Mouse (Mus musculus) monocyte, adult 2 months (primary cell): ENCODE measurements around the gene Plin5.

ENCODE experiments used
- DNase-seq, 2 experiments: peaks; one replicate each; pipeline ENCODE4 v3.0.0; 2022; ENCODE audit warnings: low spot score in 2 of 2, low read depth in 1 of 2

The Plin5 gene

GRCm38 (mm10) chr17:56133457-56134363 lies 16.3 kb upstream of the Plin5 start:
- peak; percentile 45 to 46 for DNase-seq

GRCm38 (mm10) chr17:56132661-56133060 lies 15.3 kb upstream of the Plin5 start:
- DNase-seq: peak; percentile 33 to 62

GRCm38 (mm10) chr17:56131814-56132213 lies 14.4 kb upstream of the Plin5 start:
- DNase-seq: peak; percentile 42 to 69

DNA sequence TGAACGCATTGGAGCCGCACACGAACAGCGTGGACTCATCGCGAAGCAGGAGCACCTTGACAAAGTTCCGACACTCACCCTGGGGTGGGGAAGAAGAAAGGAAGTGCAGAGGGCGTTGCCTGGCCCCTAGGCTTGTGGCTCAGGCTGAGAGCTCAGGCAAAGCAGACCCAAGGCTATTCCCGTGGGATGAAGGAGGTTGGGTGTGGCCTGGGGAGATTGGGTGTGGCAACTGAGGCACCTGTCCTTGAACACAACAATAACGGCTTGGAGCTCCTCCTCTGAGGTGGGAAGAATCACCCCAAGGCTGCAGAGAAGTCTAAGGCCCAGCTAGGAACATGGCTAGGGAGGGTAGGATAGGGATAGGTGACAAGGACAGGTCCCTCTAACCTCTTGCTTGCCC lies 13.7 kb upstream of the Plin5 start:
- no peak for DNase-seq

GRCm38 (mm10) chr17:56128246-56128645 lies 10.8 kb upstream of the Plin5 start:
- DNase-seq: no peak

DNA sequence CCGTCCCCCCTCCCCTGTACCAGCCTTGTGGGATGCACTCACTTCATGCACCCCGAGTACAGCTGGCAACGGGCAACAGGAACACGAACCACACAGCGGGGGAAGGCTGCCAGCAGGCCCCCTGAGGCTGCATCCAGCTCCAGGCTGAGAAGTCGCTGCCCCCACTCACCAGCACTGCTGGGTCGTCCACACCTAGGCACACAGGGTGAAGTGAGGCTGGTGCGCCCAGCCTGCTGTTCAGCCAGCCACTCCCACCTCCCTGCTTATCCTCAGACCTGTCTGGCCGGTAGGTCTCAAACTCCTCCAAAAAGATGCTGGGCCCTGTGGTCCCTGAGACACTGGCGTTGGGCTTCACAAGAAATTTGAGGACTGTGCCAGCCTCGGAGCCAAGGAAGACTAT lies 8.8 kb upstream of the Plin5 start:
- no peak for DNase-seq

DNA sequence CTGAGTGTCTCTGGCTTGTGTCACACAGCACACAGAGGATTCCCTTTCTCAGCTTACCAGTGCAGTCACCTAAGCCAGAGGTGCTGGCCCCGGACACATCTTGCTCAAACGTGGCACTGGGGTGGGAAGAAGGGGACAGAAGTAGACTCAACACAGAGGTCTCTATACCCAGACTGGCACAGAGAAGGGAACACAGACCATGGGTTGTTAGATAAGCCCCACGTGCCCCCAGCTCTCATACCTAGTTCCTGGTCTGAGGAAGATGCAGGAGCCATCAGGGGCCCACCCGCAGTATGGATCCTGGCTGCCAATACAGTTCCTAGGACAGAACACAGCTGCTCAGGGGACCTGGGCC lies 7.9 kb upstream of the Plin5 start:
- DNase-seq: no peak

DNA sequence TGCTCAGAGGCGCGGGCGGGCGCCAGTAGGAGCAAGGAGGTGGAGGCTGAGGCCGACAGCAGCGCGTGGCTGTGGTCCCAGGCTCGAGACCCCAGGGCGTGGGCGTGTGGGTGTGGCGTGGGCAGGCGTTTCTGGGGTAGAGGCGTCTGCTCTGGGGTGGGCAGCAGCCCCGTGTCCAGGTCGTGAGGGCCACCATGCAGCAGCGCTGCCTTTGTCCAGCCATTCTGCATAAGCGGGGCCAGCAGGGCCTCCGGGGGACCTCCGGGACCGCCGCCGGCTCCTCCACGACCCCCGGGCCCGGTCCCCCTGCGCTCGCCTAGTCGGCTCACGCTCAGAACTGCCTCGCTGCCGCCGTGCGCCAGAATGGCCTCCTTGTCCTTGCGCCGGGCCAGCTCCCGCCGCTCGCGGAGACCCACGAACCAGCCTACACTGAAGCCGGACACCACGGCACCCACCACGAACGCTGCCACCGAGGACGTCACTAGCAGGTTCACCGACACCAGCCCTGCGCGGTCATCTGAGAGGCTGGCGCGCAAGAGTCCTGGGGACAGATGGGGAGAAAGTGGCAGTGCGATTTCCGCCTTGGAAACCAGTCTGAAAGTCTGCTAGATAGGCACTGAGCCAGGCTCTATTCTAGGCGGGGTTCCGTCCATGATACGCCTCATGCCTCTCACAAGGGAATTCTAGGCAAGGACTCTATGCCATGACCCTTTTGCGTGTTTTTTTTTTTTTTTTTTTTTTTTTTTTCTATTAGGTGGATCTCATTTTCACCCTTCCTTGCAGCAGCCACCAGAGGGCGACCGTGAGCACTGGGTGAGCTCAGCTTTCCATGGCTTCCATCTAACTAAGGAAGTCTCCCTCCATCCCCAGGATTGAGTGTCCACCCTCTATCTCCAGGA lies 7.2 kb upstream of the Plin5 start:
- DNase-seq: no peak

DNA sequence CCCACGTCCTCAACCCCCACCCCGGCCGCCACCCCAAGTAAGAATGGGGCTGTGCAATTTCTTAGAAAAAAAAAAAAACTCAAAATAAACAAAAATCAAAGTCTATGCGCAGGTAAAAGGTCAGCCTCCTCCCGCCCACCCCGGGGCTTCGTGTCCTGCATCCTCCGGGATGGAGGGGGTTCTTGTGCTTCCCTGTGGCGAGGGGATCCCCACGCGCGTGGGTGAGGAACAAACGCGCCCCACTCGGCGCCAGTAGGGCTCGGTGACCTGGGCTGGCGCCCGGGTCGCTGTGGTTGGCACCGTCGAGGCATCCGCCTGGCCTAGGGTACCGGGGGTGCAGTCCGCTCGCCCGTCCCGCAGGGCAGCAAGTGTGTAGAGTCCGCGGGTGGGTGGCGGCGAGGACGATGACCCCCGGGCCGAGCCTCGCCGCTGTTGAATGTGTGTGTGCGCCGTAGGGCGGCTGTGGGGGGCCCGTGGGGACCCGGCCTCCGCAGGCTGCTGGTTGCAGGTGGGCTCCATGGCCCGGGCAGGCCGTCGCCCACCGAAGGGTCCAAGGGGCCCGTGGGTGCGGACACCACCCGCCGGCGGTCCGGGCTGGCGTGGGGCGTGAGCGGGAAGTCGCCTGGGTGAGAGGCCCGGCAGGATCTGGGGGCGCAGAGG lies 6.4 kb upstream of the Plin5 start:
- DNase-seq: no peak

- no peak for DNase-seq
Measured at GRCm38 (mm10) chr17:56123161-56123560, 5.8 kb upstream of the Plin5 start.

DNA sequence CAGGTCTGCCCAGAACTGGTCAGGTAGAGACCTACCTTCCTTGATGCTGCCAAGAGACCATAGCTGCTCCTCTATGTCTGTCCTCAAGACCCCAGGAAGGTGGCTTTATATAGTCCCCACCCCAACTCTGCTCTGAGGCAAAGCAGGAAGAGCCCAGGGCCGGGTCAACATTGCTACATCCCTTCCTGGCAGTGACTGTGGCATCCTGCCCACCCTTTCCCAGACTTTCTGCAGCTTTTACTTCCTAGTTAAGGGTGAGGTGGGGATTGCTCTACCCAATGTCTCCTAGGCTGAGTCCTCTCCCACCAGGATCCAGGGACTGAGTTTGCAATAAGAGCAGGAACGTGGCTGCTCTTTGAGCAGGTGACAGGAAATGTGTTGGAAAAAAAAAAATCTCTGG lies 4.4 kb upstream of the Plin5 start, which contains the start of gene Lrg1:
Lrg1 (minus strand) TSS at position 176 of the 400 bp plus-strand sequence.
- DNase-seq: no peak

DNA sequence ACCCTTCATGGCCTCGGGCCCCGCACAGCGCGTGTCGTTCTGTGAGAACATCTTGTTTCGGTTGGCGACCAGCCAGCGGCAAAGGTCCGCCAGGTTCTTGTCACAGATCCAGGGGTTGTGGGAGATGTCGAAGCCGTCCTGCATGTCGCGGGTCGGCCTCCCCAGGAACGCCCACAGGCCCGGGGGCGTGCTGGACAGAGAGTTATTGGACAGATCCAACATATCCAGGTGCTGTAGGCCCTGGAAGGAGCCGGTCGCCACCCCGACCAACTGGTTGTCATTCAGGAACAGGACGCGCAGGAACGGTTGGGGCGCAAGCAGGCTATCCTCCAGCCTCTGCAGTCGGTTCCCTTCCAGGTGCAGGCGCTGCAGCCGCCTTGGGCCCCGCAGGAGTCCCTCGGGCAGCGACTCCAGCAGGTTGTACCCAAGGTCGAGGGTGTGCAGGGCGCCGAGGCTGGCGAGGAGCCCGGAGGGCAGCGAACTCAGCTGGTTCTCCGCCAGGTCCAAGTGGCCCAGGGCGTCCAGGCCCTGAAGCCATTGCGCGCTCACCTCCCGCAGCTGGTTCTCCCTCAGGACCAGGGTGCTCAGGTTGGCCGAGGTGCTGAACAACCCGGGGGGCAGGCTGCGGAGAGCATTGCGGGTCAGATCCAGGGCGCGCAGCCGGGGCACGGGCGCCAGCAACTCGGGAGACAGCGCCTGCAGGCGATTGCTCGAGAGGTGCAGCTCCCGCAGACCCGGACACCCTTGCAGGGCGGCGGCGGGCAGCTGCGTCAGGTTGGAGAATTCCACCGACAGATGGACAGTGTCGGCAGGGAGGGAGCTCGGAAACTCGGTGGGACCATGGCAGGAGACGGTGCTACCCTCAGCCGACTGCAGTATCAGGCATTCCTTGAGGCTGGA lies 2.8 kb upstream of the Plin5 start:
- no peak for DNase-seq

DNA sequence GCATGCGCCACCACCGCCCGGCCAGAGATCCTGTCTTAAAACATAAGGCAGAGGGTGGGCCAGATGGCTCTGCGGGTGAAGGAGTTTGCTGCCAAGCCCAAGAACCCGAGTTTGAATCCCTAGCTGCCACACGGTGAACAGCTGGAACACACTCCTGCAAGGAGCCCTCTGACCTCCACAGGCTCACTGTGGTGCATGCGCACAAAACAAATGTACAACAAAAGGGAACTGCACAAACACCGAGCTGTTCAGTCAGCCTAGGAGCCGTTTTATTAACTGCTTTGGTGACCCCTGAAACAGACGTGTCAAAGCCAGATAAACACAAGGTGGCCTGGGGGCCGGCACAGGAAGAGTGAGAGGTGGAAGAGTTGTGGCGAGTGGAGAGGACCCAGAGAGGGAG lies 2.0 kb upstream of the Plin5 start:
- no peak for DNase-seq

DNA sequence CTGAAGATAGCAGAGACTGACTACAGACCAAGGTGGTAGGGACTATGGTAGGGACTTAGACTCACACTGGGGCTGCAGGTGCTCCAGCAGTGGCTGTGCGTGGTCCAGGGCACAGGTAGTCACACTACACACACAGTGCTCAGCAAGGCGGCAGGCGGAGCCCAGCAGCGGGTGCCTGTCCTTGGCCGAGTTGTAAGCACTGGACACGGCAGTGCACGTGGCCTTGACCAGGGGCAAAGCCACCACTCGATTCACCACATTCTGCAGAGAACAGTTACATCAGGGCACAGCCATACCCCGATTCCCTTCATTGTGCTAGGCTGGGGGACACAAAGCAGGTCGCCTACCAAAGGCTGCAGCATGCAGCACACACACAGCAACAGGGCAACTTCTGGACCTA lies 1.2 kb downstream of the Plin5 start:
- no peak for DNase-seq

DNA sequence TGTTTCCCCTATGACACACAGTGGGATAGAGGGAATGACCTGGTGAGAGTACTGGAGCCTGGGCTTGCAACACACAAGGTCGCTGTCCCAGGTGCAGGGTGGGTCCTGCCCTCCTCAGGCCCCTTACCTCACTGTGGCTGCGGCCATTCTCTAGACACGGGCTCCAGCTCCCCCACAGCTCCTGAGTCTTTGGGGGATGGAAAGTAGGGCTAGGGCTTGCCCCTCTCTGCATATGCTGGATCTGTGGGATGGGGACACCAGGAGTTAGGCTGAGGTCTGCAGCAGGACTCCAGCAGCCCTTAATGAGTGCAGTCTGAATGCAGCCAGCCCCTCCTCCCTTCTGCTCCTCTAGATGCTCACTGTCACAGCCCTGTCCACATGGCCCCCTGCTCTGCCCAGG lies 4.7 kb downstream of the Plin5 start:
- DNase-seq: no peak

DNA sequence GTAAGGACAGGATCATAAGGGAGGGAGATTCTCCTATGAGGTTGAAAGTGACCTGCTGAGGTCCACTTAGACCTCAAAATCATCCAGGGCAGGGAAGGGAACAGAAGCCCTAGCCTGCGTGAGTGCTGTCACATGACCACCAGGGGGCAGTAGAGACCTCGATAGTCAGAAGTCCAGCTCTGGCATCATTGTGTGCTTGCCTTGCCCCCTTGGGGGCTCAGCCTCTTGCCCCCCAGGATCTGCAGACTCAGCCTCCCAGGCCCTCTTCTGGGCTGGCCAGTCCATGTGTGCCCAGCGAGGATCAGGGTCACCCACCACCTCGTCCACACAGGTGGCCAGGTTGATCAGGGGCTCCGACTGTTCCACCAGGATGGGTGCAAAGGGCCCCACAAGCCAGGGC lies 5.5 kb downstream of the Plin5 start:
- peak in 1 of 2 experiments; percentile 38 for DNase-seq

GRCm38 (mm10) chr17:56111021-56111420 lies 6.4 kb downstream of the Plin5 start:
- no peak for DNase-seq

- DNase-seq: no peak
Measured at GRCm38 (mm10) chr17:56110571-56110970, 6.8 kb downstream of the Plin5 start.

GRCm38 (mm10) chr17:56109219-56110051 lies 8.0 kb downstream of the Plin5 start, which contains the start of gene Plin4:
Plin4 (minus strand) TSS chr17:56109803.
- no peak for DNase-seq
